Mouse (Mus musculus) induced T-regulatory cell, adult 2 months (primary cell): ENCODE results near the gene Cpm.
A peak's percentile ranks its signal among the peaks of the same experiment; 100 is the strongest.

Experiments used
- DNase-seq: peaks from one replicate; pipeline ENCODE4 v3.0.0-alpha.2; 2012; ENCODE audit warnings: low read depth

Gene Cpm

DNA sequence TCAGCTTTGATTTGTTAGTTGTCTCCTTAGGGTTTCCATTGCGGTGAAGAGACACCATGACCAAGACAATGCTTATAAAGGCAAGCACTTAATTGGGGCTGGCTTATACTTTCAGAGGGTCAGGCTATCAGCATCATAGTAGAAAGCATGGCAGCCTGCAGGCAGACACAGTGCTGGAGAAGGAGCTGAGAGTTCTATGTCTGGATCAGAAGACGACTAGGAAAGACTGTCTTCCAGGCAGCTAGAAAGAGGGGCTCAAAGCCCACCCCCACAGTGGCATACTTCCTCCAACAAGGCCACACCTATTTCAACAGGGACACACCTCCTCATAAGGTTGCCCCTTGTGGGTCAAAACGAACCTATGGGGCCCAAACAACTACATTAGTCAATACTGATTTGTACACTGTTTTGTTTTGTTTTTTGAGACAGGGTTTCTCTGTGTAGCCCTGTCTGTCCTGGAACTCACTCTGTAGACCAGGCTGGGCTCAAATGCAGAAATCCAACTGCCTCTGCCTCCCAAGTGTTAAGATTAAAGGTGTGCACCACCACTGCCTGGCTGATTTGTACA, 8.3 kb upstream of the Cpm start:
- DNase-seq = no peak

- no peak for DNase-seq
Measured at GRCm38 (mm10) chr10:117621616-117622533, 7.4 kb upstream of the Cpm start.

GRCm38 (mm10) chr10:117623358-117623757, 5.9 kb upstream of the Cpm start:
- no peak for DNase-seq

DNA sequence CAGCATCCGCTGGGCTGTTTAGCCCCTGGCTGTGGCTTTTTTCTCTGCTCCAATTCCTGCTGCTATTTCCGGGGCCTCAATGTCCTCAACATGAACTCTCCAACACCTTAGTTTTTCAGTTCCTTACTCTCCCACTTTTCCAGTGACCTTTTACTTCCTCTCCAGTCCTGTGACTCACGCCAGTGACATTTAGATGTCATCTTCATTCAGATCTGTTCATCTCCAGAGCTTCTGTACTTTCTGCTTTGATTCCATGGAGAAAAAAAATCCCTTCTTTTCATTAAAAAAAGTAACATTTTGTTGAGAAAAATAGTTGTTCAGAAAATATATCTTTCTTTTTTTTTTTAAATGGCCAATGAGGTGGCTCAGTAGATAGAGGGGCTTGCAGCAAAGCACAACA, 5.1 kb upstream of the Cpm start:
- peak; percentile 66 for DNase-seq

GRCm38 (mm10) chr10:117624655-117625497, 4.4 kb upstream of the Cpm start:
- peak; percentile 76 for DNase-seq

GRCm38 (mm10) chr10:117625500-117626296, 3.6 kb upstream of the Cpm start:
- DNase-seq = peak; percentile 95

DNA sequence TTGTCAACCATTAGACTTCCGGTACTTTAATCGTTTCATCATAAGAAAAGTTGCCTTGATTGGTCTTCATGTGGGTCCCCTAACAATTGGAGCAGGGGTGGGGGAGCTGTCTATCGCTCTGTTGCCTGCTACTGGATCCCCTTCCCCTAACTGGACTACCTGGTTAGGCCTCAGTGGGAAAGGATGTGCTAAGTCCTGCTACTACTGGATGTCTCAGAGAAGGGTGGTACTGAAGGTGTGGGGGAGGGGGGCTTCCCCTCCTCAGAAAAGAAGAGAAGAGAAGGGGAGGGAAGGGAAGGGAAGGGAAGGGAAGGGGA, 3.0 kb upstream of the Cpm start:
- no peak for DNase-seq

DNA sequence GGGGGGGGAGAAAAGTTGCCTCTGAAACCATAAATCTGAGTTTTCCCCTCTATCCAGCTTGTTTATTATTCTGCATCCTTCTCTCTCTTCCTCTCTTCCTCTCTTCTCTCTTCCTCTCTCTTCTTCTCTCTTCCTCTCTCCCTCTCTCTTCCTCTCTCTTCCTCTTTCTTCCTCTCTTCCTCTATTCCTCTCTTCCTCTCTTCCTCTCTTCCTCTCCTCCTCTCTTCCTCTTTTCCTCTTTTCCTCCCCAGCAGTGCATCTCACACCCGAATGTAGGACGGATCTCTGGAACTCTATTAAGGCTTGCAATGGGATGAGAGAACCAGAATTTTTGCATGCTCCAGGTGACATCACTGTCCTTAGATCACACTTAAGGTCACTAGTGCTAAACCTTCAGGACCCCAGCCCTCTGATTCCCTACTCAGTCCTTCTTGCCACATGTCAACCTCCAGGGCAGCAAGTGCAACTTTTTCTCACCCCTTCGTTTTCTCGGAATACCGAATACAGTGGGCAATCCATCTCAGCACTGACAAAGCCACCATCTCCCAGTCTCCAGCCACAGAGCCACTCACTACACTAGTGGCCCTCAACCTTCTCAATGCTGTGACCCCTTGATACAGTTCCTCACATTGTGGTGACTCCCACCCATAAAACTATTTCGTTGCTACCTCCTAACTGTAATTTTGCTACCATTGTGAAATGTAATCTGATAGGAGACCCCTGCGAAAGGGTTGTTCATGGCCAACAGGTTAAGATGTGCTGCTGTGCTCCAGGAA, 2.3 kb upstream of the Cpm start:
- no peak for DNase-seq

DNA sequence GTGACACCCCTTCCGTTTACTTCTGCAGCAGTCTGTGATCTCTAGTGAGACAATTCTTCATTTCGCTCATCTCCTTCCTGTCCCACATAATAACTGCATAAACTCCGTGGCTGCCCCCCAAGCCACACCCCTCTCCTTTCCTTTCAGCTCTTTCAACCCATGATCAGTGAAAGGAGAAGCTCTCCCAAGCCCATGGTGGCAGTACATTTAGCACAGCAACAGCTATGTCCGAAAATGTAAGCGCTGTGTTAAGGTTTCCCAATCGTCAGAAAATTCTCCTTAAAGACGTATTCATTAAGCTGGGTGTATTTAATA, 1.7 kb upstream of the Cpm start:
- DNase-seq = peak; percentile 90

DNA sequence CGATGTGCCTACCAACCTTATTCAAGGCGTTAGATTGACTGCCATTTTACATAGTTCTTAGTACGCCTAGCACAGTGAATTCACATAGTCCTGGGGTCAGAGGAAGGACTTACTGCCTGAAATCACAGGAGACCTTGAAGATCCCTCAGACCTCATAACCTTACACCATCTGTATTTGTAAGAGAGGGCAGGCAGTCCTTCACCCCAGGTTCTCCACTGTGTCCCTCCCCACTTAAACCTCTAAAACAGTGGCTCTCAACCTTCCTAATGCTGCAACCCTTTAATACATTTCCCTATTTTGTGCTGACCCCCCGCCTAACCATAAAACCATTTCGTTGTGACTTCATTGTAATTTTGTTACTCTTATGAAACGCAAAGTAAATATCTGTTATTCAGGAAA, 1.4 kb upstream of the Cpm start:
- DNase-seq = no peak

DNA sequence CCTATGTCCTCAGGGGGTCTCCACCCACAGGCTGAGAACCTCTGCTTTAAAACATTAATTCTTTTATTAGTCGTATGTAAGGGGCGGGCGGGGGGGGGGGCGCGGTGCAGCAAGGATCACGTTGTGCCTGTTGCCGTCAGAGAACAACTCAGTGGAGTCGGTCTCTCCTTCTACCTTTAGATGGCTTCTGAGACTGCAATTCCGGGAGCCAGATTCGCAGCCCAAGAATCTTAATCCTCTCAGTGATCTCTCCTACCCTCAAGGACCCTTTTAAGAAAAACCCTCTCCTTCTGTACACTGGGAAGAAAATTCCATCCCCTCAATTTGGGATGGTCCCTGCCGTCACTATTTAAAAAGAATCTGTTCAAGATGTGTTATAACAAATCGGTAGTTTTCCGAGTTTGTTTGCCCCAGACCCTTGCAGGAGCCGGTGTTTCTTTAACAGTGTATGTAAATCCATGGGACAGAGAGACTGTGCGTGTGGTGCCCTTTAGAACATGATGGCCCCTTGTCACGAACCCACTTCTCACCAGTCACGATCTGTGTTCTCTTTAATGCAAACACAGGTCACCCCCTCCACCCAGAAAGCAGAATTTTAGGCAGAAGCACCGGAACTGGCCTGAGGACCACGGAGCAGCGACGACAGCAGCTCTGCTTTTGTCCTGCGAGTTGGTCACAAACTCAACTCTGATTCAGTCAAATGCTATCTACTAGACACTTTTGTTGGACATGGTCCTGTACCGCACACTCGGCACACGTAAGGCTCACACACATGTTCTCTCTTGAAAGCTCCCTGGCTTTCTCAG, 734 bp upstream of the Cpm start:
- DNase-seq = peak; percentile 70

DNA sequence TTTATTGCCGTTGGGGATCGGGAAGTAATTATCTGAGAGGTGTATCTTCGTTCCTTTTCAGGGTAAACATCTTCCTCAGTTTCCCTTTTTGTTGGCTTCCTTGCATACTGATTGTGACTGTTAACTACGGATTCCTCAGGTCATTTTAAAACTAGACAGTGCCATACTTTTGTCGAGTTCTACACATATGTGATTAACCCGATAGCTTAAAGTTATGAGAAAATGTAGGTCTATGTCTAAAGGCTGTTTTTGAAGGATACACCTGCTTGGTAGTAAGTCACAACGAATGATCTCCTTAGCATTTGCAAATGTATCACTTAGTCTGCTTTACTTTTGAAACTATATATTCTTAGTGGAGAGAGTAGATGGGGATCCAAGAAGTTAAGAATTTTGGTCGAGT, 876 bp downstream of the Cpm start:
- no peak for DNase-seq

DNA sequence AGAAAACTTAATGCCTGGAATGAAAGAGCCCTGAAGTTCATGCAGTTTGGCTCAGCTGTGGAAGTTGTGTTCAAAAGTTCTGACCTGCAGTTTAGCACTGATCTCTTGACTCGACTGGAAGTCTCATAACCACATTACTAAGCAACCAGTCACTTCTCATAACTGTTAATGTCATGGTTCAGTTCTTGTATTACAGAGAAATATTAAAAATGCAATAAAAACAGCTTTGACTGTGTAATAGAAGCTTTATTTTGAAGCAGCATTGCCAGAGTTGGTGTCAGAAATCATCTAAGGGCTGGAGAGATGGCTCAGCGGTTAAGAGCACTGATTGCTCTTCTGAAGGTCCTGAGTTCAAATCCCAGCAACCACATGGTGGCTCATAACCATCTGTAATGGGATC, 1.5 kb downstream of the Cpm start:
- DNase-seq = no peak

GRCm38 (mm10) chr10:117631562-117632259, 2.4 kb downstream of the Cpm start:
- no peak for DNase-seq

GRCm38 (mm10) chr10:117632394-117632793, 3.1 kb downstream of the Cpm start:
- no peak for DNase-seq

DNA sequence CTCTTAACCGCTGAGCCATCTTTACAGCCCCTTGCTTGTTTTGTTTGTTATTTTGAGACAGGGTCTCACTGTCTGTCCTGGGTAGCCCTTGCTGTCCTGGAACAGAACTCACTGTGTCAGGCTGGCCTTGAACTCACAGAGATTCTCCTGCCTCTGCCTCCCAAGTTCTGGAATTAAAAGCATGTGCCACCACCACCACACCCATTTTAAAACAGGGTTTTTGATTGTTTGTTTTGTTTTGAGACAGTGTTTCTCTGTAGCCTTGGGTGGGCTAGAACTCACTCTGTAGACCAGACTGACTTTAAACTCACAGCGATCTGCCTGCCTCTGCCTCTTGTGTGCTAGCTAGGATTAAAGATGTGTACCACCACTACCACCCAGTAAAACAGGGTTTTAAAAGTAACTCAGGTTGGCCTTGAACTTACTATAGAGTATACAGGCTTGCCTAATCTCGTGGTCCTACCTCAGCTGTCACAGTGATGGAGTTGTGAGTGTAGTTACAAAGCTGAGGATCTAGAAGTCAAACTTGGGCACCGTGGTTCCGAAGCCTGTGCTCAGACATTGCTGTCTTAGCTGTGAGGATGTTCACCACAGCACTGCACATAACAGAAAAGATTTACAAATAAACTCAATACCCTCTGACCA, 4.4 kb downstream of the Cpm start:
- no peak for DNase-seq

DNA sequence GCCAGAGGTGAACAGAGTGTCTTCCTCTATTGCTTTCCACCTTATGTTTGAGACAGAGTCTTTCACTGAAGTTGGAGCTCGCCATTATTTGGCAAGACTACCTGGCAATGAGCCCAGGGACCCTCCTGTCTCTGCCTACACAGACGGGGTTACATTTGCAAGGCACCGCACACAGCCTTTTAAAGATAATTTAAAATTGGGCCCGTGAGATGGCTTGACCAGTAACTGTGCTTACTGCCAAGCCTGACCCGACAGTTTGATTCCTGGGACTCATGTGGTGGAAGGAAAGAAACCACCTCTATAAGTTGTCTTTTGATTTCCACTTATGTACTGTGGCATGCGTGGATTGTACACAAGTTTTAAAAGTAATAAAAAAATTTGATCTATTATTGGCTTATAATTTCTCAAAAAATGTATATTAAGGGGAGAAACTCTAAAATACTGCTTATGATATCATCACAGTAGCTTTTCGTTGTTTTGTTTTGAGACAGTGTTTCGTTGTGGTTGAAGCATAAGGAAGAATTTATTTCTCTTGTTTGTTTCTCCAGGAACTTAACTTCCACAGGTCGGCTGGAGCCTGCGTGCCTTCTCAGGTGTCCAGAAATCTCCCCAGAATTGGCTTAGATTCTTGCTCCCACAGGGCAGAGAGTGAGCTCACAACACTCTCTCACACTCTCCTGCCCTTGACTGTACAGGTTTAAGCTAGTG, 5.2 kb downstream of the Cpm start:
- no peak for DNase-seq

- no peak for DNase-seq
Measured at GRCm38 (mm10) chr10:117635078-117635771, 5.9 kb downstream of the Cpm start.
